Mouse (Mus musculus) midbrain, postnatal 0 days (tissue): ENCODE results near the gene Gimap1. TPM values are rescaled to one million over a fixed set of nuclear protein-coding genes. Genes with fewer than 3 reads are reported as not detected.

ENCODE experiments used
- ATAC-seq: fragments of 200-750 bp; cut with Nextera tagmentation; 2 replicates; pipeline ENCODE4 v1.8.0; 2017; ENCODE audit warnings: moderate number of reproducible peaks, mild to moderate bottlenecking, moderate TSS enrichment, moderate library complexity; ENCODE audit not compliant: low FRiP score
- DNase-seq: peaks from one replicate; pipeline ENCODE4 v3.0.0-alpha.2; 2015; ENCODE audit warnings: low spot score
- H3K27ac ChIP-seq: fragments of 300-500 bp; sonication (generic); 2 replicates; pipeline ENCODE4 v1.5.1; 2014; ENCODE audit warnings: low read depth, mild to moderate bottlenecking, low read length, mixed read lengths
- H3K27me3 ChIP-seq: fragments of 300-500 bp; sonication (generic); 2 replicates; pipeline ENCODE4 v1.6.1; 2014; ENCODE audit warnings: low read length, control low read depth, mixed read lengths; ENCODE audit not compliant: insufficient read depth
- H3K36me3 ChIP-seq: fragments of 300-500 bp; sonication (generic); 2 replicates; pipeline ENCODE4 v1.6.1; 2014; ENCODE audit warnings: low read length, control low read depth, mixed read lengths; ENCODE audit not compliant: insufficient read depth
- H3K4me1 ChIP-seq: fragments of 300-500 bp; sonication (generic); 2 replicates; pipeline ENCODE4 v1.6.1; 2014; ENCODE audit warnings: mild to moderate bottlenecking, control low read depth, antibody characterized with exemption, low read length, mixed read lengths; ENCODE audit not compliant: insufficient read depth
- H3K4me2 ChIP-seq: fragments of 300-500 bp; sonication (generic); 2 replicates; pipeline ENCODE4 v1.6.1; 2014; ENCODE audit warnings: low read depth, mild to moderate bottlenecking, low read length, mixed read lengths; ENCODE audit not compliant: poor library complexity, severe bottlenecking
- H3K4me3 ChIP-seq: fragments of 300-500 bp; sonication (generic); 2 replicates; pipeline ENCODE4 v1.5.1; 2014; ENCODE audit warnings: low read depth, mild to moderate bottlenecking, low read length, moderate library complexity
- H3K9ac ChIP-seq: fragments of 300-500 bp; sonication (generic); replicated peaks from 2 replicates; pipeline ENCODE4 v1.6.1; 2014; ENCODE audit warnings: mild to moderate bottlenecking, low read length, moderate library complexity, mixed read lengths; ENCODE audit not compliant: poor library complexity, severe bottlenecking
- H3K9me3 ChIP-seq: fragments of 300-500 bp; sonication (generic); 2 replicates; pipeline ENCODE4 v1.6.1; 2016; ENCODE audit warnings: low read length, control low read depth
- CTCF ChIP-seq: IDR thresholded peaks from 2 replicates; pipeline ENCODE4 v1.5.1; 2016; ENCODE audit warnings: antibody characterized with exemption, mild to moderate bottlenecking
- WGBS: fragments of 180-500 bp; shearing (Covaris S2); extraction: QIAGEN DNeasy Blood & Tissue Kit; methylation state at CpG from one replicate; pipeline ENCODE4 v1.1.7; 2014; 5-methylcytosine and 5-hydroxymethylcytosine counted together
- polyA plus RNA-seq: library from polyadenylated mRNA; unstranded; fragments of >200 nt; fragmentation: Nextera tagmentation; extraction: Ambion mirVana; gene quantifications from 2 replicates; pipeline ENCODE4 v1.2.1, GENCODE M21; 2015
- total RNA-seq: library from RNA; depleted of rRNA; stranded (reverse); fragments of >200 nt; gene quantifications from 2 replicates; pipeline ENCODE4 v1.2.3, GENCODE M21; 2014; rRNA removed

The Gimap1 gene
- total and polyA plus RNA-seq, 2 experiments from 2014 or later, result 1.6 to 2.9 TPM

DNA sequence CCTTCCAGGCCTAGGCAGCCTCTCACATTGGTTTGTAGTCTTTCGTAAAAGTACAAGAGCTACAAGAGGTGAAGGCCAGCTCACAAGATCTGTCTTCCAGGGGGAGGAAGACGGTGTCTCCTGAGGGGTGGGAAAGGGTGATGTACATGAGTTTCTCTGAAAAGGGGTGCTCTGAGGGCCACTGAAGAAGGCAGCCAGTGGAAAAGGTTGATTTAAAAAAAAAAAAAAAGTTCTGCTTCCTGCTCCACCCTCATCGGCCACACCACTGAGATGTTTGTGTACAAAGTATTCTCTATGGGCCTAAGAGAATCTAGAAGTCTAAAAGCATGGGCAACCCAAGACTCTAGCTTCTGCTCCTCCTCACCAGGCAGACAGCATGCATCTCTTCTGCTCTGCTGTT, 31.8 kb downstream of the Gimap1 start, which contains the start of gene Gimap3:
Gimap3 (minus strand) TSS at position 156 of the 400 bp plus-strand sequence.
- Histone ChIP-seq H3K4me1 (no peaks in the 10 kb centered on the region), H3K27me3 (no peaks in the 10 kb centered on the region), H3K9me3 (no peaks in the 10 kb centered on the region), H3K27ac (no peak within 1 kb of the TSS), H3K9ac (no peak within 1 kb of the TSS), H3K4me2 (no peak within 1 kb of the TSS), H3K36me3 (no peaks in the 10 kb centered on the region), H3K4me3 (no peak within 1 kb of the TSS)
- no peak for TF ChIP-seq CTCF
- WGBS, result 91% methylated on average over 3 of the region's 3 CpGs
- ATAC-seq (no peak), DNase-seq (no peak)

DNA sequence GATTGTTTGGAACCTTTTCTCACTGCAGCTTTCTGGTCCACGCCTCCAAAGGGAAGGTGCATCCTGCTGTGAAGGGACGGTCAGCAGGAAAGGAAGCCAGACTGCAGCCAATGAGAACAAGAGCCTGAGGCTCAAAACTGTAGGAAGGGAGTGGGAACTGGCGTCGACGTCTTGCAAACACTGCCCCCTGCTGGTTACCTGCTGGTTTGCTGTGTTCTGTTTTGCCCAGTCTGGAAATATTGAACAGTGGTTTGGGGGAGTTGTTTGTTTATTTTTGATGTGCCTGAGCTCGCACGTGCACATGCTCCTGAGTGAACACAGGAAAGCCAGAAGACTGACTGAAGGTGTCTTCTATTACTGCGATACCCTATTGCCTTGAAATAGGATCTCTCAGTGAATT, 33.2 kb downstream of the Gimap1 start:
- Histone ChIP-seq H3K4me1 (no peaks in the 10 kb centered on the region), H3K4me3 (no peak overlapping the region), H3K9me3 (no peaks in the 10 kb centered on the region), H3K9ac (no peak overlapping the region), H3K27ac (no peak overlapping the region), H3K36me3 (no peaks in the 10 kb centered on the region), H3K27me3 (no peaks in the 10 kb centered on the region), H3K4me2 (no peak overlapping the region)
- TF ChIP-seq CTCF, result peak; percentile 87
- 12% methylated on average over 8 of the region's 8 CpGs for WGBS
- ATAC-seq (no peak), DNase-seq (peak; percentile 80)

DNA sequence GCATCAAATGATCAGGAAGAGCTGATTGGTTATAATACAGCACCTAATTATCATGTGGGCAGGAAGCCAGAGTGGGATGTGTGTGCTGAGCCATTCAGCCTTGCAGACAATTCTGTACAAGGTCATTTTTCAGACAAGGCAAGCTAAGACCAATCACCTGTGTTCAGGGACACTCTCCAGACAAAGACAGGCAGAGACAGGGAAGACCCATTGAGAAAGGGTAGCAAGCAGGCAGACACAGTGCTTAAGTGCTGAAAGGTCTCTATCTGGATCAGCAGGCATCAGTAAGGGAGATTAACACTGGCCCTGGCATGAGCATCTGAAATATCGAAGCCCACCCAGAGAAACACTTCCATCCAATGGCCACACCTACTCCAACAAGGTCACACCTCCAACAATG, 45.6 kb downstream of the Gimap1 start:
- ATAC-seq, result no peak
- Histone ChIP-seq H3K9me3 (no peaks in the 10 kb centered on the region), H3K9ac (no peak overlapping the region), H3K4me3 (no peak overlapping the region), H3K36me3 (no peaks in the 10 kb centered on the region), H3K4me1 (no peaks in the 10 kb centered on the region), H3K27me3 (no peaks in the 10 kb centered on the region), H3K4me2 (no peak overlapping the region), H3K27ac (no peak overlapping the region)
- DNase-seq, result no peak
- WGBS, result 88% methylated on average over 1 of the region's 1 CpGs
- TF ChIP-seq CTCF, result no peak

DNA sequence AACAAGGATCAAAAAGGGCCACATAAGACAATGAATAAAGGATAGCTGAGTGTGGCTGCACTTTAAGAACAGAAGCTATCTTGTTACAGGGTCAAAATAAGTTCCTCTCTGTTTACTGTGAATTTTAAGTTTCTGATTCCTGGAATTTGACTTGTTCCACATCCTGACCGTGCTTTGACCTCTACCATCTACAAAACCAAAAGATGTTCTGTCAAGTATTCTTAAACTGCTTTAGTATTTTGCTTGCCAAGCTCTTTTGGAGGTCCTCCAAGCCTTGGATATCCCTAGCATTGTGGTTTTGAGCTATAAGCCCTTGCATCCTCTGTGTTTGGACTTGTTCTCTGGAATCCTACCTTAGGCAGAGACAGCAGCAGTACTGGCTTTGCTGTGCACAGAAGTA, 46.3 kb downstream of the Gimap1 start:
- peak; percentile 26 for DNase-seq
- Histone ChIP-seq H3K4me2 (no peak overlapping the region), H3K27me3 (no peaks in the 10 kb centered on the region), H3K4me1 (no peaks in the 10 kb centered on the region), H3K27ac (no peak overlapping the region), H3K36me3 (no peaks in the 10 kb centered on the region), H3K9ac (no peak overlapping the region), H3K9me3 (no peaks in the 10 kb centered on the region), H3K4me3 (no peak overlapping the region)
- TF ChIP-seq CTCF, result no peak
- 72% methylated on average over 1 of the region's 1 CpGs for WGBS
- no peak for ATAC-seq

DNA sequence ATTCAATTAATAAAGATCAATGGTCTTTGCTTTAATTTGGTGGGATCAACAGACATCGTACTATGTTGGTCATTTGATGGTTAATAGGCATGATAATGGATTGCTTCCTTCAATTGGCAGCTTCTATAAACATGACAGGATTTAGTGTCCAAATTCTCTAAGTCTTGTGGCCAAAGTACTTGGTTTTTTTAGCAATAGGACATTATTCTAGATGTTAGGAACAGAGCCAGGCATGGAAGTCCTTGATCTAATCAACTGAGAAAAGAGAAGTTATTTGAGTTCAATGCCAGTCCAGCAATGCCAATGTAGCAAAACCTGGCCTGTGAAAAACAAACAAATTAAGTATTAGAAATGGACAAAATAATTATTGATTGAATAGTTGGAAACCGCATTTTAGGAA, 46.7 kb downstream of the Gimap1 start:
- no peaks in the 10 kb centered on the region for H3K36me3 ChIP-seq
- H3K27ac ChIP-seq, result no peak overlapping the region
- DNase-seq (no peak), ATAC-seq (no peak)
- no peak for TF ChIP-seq CTCF
- H3K4me3 ChIP-seq, result no peak overlapping the region
- no peaks in the 10 kb centered on the region for H3K4me1 ChIP-seq
- no peaks in the 10 kb centered on the region for H3K9me3 ChIP-seq
- no peak overlapping the region for H3K4me2 ChIP-seq
- 72% methylated on average over 2 of the region's 2 CpGs for WGBS
- no peaks in the 10 kb centered on the region for H3K27me3 ChIP-seq
- H3K9ac ChIP-seq, result no peak overlapping the region

DNA sequence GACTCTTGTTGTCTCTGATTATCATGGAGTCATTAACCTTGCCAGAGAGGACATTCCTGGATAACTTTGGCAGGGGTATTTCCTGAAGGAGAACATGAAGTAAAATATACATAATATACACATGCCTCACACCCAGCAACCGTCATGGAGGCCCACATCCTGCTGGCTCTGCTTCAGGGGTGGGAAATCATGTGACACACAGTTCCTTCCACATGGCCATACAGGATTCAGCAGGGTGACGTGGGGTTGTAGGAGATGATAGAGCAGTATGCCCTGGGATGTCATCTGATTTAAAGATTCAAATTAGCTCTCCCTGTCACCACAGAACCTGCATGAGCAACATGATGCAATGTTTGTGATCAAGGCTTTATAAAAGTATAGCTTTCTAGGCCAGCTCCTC, 49.0 kb downstream of the Gimap1 start:
- DNase-seq, result no peak

More for the DNA sequence above, 49.0 kb downstream of the Gimap1 start:
- Histone ChIP-seq H3K27me3 (no peaks in the 10 kb centered on the region), H3K4me3 (no peak overlapping the region), H3K27ac (no peak overlapping the region), H3K9me3 (no peaks in the 10 kb centered on the region), H3K36me3 (no peaks in the 10 kb centered on the region), H3K4me2 (no peak overlapping the region), H3K4me1 (no peaks in the 10 kb centered on the region), H3K9ac (no peak overlapping the region)
- ATAC-seq, result no peak
- TF ChIP-seq CTCF, result no peak
- 84% methylated on average over 2 of the region's 2 CpGs for WGBS

Other genes starting within 250 kb of the Gimap1 start
- 398 and 447 TPM in 2 replicates for gene Atp6v0e2, start 201.4 kb upstream of the Gimap1 start, total RNA-seq
- gene Atp6v0e2, start 201.4 kb upstream of the Gimap1 start, polyA plus RNA-seq, result 497 and 556 TPM in 2 replicates
- 29.4 and 82.4 TPM in 2 replicates for gene Lrrc61, start 184.3 kb upstream of the Gimap1 start, total RNA-seq
- 21.4 and 23.3 TPM in 2 replicates for gene Lrrc61, start 184.3 kb upstream of the Gimap1 start, polyA plus RNA-seq
- gene Rarres2, start 166.3 kb upstream of the Gimap1 start, total RNA-seq, result 4.6 and 6.6 TPM in 2 replicates
- 7.4 and 10.6 TPM in 2 replicates for gene Rarres2, start 166.3 kb upstream of the Gimap1 start, polyA plus RNA-seq
- gene Gm45021, start 149.4 kb upstream of the Gimap1 start, total RNA-seq, result not detected in 2 replicates
- gene Gm45021, start 149.4 kb upstream of the Gimap1 start, polyA plus RNA-seq, result not detected in 2 replicates
- 76.5 and 91.5 TPM in 2 replicates for gene Repin1, start 145.2 kb upstream of the Gimap1 start, total RNA-seq
- gene Repin1, start 145.2 kb upstream of the Gimap1 start, polyA plus RNA-seq, result 41.2 and 42.8 TPM in 2 replicates
- gene Gm44965, start 145.1 kb upstream of the Gimap1 start, total RNA-seq, result not detected in 2 replicates
- 0.75 and 1.7 TPM in 2 replicates for gene Gm44965, start 145.1 kb upstream of the Gimap1 start, polyA plus RNA-seq
- gene Zfp775, start 137.0 kb upstream of the Gimap1 start, total RNA-seq, result 8.6 and 9.5 TPM in 2 replicates
- 8.6 and 9.5 TPM in 2 replicates for gene Zfp775, start 137.0 kb upstream of the Gimap1 start, polyA plus RNA-seq
- gene AI854703, start 112.3 kb upstream of the Gimap1 start, total RNA-seq, result 51.7 and 57.1 TPM in 2 replicates
- gene AI854703, start 112.3 kb upstream of the Gimap1 start, polyA plus RNA-seq, result 28.5 and 30.2 TPM in 2 replicates
- 0.60 and 0.76 TPM in 2 replicates for gene Gimap8, start 91.8 kb upstream of the Gimap1 start, total RNA-seq
- 0.45 and 0.53 TPM in 2 replicates for gene Gimap8, start 91.8 kb upstream of the Gimap1 start, polyA plus RNA-seq
- gene Gimap9, start 62.9 kb upstream of the Gimap1 start, total RNA-seq, result 0.55 and 0.71 TPM in 2 replicates
- 1.1 TPM in 2 replicates for gene Gimap9, start 62.9 kb upstream of the Gimap1 start, polyA plus RNA-seq
- 0.66 and 0.77 TPM in 2 replicates for gene Gimap4, start 54.5 kb upstream of the Gimap1 start, total RNA-seq
- gene Gimap4, start 54.5 kb upstream of the Gimap1 start, polyA plus RNA-seq, result 0.25 and 0.48 TPM in 2 replicates
- gene Gimap6, start 30.8 kb upstream of the Gimap1 start, total RNA-seq, result 3.0 and 6.1 TPM in 2 replicates
- gene Gimap6, start 30.8 kb upstream of the Gimap1 start, polyA plus RNA-seq, result 5.4 and 5.7 TPM in 2 replicates
- gene Gm28053, start 20.4 kb upstream of the Gimap1 start, total RNA-seq, result not detected in 2 replicates
- gene Gm28053, start 20.4 kb upstream of the Gimap1 start, polyA plus RNA-seq, result not detected in 2 replicates
- gene Gimap7, start 20.4 kb upstream of the Gimap1 start, total RNA-seq, result not detected in 2 replicates
- not detected in 2 replicates for gene Gimap7, start 20.4 kb upstream of the Gimap1 start, polyA plus RNA-seq
- gene Gimap5, start 7.1 kb downstream of the Gimap1 start, total RNA-seq, result 0.33 and 0.38 TPM in 2 replicates
- 1.3 and 1.4 TPM in 2 replicates for gene Gimap5, start 7.1 kb downstream of the Gimap1 start, polyA plus RNA-seq
- gene Gimap3, start 31.8 kb downstream of the Gimap1 start, total RNA-seq, result not detected in 2 replicates
- not detected in 2 replicates for gene Gimap3, start 31.8 kb downstream of the Gimap1 start, polyA plus RNA-seq
- 15.1 and 24.3 TPM in 2 replicates for gene Tmem176a, start 101.9 kb downstream of the Gimap1 start, total RNA-seq
- gene Tmem176a, start 101.9 kb downstream of the Gimap1 start, polyA plus RNA-seq, result 27.0 and 31.6 TPM in 2 replicates
- gene Tmem176b, start 102.4 kb downstream of the Gimap1 start, total RNA-seq, result 65.5 and 70.7 TPM in 2 replicates
- gene Tmem176b, start 102.4 kb downstream of the Gimap1 start, polyA plus RNA-seq, result 107 and 112 TPM in 2 replicates
- not detected in 2 replicates for gene Aoc1, start 133.8 kb downstream of the Gimap1 start, total RNA-seq
- gene Aoc1, start 133.8 kb downstream of the Gimap1 start, polyA plus RNA-seq, result 0.14 and 0.23 TPM in 2 replicates
- not detected in 2 replicates for gene 1600015I10Rik, start 190.8 kb downstream of the Gimap1 start, total RNA-seq
- gene 1600015I10Rik, start 190.8 kb downstream of the Gimap1 start, polyA plus RNA-seq, result not detected in 2 replicates
- gene Doxl2, start 235.9 kb downstream of the Gimap1 start, total RNA-seq, result not detected in 2 replicates
- not detected in 2 replicates for gene Doxl2, start 235.9 kb downstream of the Gimap1 start, polyA plus RNA-seq
- not detected in 2 replicates for gene Svs1, start 247.8 kb downstream of the Gimap1 start, total RNA-seq
- gene Svs1, start 247.8 kb downstream of the Gimap1 start, polyA plus RNA-seq, result not detected in 2 replicates